Mouse (Mus musculus): Measurements from ENCODE around the gene Celf6. TPM values are rescaled to one million over a fixed set of nuclear protein-coding genes. Genes with fewer than 3 reads are reported as not detected.
A peak's percentile ranks its signal among the peaks of the same experiment; 100 is the strongest.

Celf6 gene
- total and polyA plus RNA-seq, 3 experiments: 0.13 TPM; not detected in 2

GRCm38 (mm10) chr9:59653371-59653770 is 75.7 kb downstream of the Celf6 start (continued):
- TF ChIP-seq POLR2A (IDR thresholded peaks at IDR 0.05; ENCODE audit: control insufficient read depth in 1 of 2, insufficient read depth in 1 of 2, low read depth in 1 of 2, low read length in 2 of 2, poor library complexity in 1 of 2) (peak in 1 of 2 experiments; percentile 61; a peak in 2 of 4 replicates), TAL1 (IDR thresholded peaks at IDR 0.05; ENCODE audit: low read length) (peak; percentile 47), EP300 (IDR thresholded peaks at IDR 0.05; ENCODE audit: low read depth in 1 of 2, low read length in 2 of 2) (peak; percentile 81 to 92), RAD21 (IDR thresholded peaks at IDR 0.05; ENCODE audit: low read depth, low read length) (no peak), RCOR1 (IDR thresholded peaks at IDR 0.05; ENCODE audit: low read depth, low read length) (peak; percentile 42; the same call in 1 of the 2 replicates), SIN3A (IDR thresholded peaks at IDR 0.05; ENCODE audit: low read length) (peak; percentile 73), JUND (IDR thresholded peaks at IDR 0.05; ENCODE audit: low read depth, low read length) (peak; percentile 77; the same call in 1 of the 2 replicates), NRF1 (IDR thresholded peaks at IDR 0.05; ENCODE audit: insufficient read depth, low read depth, low read length, poor library complexity, severe bottlenecking) (no peak), SMC3 (IDR thresholded peaks at IDR 0.05; ENCODE audit: low read depth, low read length) (no peak), ETS1 (IDR thresholded peaks at IDR 0.05; ENCODE audit: low read depth, low read length) (peak; percentile 86), NELFE (IDR thresholded peaks at IDR 0.05; ENCODE audit: low read depth, low read length) (no peak; the same call in 1 of the 2 replicates), MYB (IDR thresholded peaks at IDR 0.05; ENCODE audit: low read depth, low read length) (peak; percentile 64; the same call in 1 of the 2 replicates), GATA1 (IDR thresholded peaks at IDR 0.05; ENCODE audit: low read depth, low read length) (no peak; the same call in 1 of the 2 replicates), MAFK (IDR thresholded peaks at IDR 0.05; ENCODE audit: borderline replicate concordance, low read depth, low read length) (peak; percentile 71; the same call in 1 of the 2 replicates), CTCF (IDR thresholded peaks at IDR 0.05 in 2 of 3, conservative IDR thresholded peaks at IDR 0.05 in 1 of 3; ENCODE audit: control insufficient read depth in 1 of 3, insufficient read depth in 1 of 3, low read depth in 2 of 3, low read length in 3 of 3, poor library complexity in 1 of 3, severe bottlenecking in 1 of 3) (no peak), MXI1 (IDR thresholded peaks at IDR 0.05; ENCODE audit: low read depth, low read length) (0 out of 2 replicates have a peak, but pooled peaks have one; percentile 31), MEF2A (IDR thresholded peaks at IDR 0.05; ENCODE audit: extremely low read depth, insufficient replicate concordance, low read depth, low read length, poor library complexity, severe bottlenecking) (no peak), MYC (IDR thresholded peaks at IDR 0.05; ENCODE audit: low read depth, low read length) (no peak)

GRCm38 (mm10) chr9:59654450-59654983 is 76.8 kb downstream of the Celf6 start:
- no peaks in the 10 kb centered on the region for H3K9me3 ChIP-seq (replicated peaks; ENCODE audit: insufficient read depth, low read length)
- H3K27ac ChIP-seq (ENCODE audit: control insufficient read depth, low read depth, low read length): peak overlapping the region; percentile 41
- peak overlapping the region in 1 of 2 experiments; percentile 73; a peak in 2 of 4 replicates for H3K4me3 ChIP-seq (ENCODE audit: control insufficient read depth in 1 of 2, insufficient read depth in 1 of 2, low read depth in 2 of 2, low read length in 2 of 2)
- peaks cover 33% of the 10 kb centered on the region for H3K79me2 ChIP-seq (ENCODE audit: control insufficient read depth, insufficient read depth, low read length, poor library complexity)
- peaks cover 16 to 30% of the 10 kb centered on the region in 2 experiments for H3K4me1 ChIP-seq (ENCODE audit: control insufficient read depth in 1 of 2, insufficient read depth in 2 of 2, low read length in 2 of 2)
- H3K36me3 ChIP-seq (ENCODE audit: control insufficient read depth in 1 of 2, insufficient read depth in 2 of 2, low read length in 2 of 2): peaks cover 0 to 43% of the 10 kb centered on the region in 2 experiments; a peak in 3 of 4 replicates
- DNase-seq (ENCODE audit: low read depth, low spot score): peak; percentile 62
- no peaks in the 10 kb centered on the region for H3K27me3 ChIP-seq (ENCODE audit: control insufficient read depth in 1 of 2, insufficient read depth in 2 of 2, low read length in 2 of 2)
- no peak overlapping the region for H3K9ac ChIP-seq (ENCODE audit: control insufficient read depth, low read depth, low read length, poor library complexity, severe bottlenecking)
- TF ChIP-seq EP300 (IDR thresholded peaks at IDR 0.05; ENCODE audit: low read depth in 1 of 2, low read length in 2 of 2) (peak; percentile 56 to 57; a peak in 2 of 4 replicates), TBP (IDR thresholded peaks at IDR 0.05; ENCODE audit: low read depth, low read length) (no peak), MXI1 (IDR thresholded peaks at IDR 0.05; ENCODE audit: low read depth, low read length) (0 out of 2 replicates have a peak, but pooled peaks have one; percentile 15), HCFC1 (IDR thresholded peaks at IDR 0.05; ENCODE audit: low read depth, low read length) (0 out of 2 replicates have a peak, but pooled peaks have one; percentile 20), MYC (IDR thresholded peaks at IDR 0.05; ENCODE audit: low read depth, low read length) (0 out of 2 replicates have a peak, but pooled peaks have one; percentile 37), ETS1 (IDR thresholded peaks at IDR 0.05; ENCODE audit: low read depth, low read length) (peak; percentile 35; the same call in 1 of the 2 replicates), SIN3A (IDR thresholded peaks at IDR 0.05; ENCODE audit: low read length) (peak; percentile 74), MAFK (IDR thresholded peaks at IDR 0.05; ENCODE audit: borderline replicate concordance, low read depth, low read length) (no peak), CHD2 (IDR thresholded peaks at IDR 0.05; ENCODE audit: low read length) (no peak), GATA1 (IDR thresholded peaks at IDR 0.05; ENCODE audit: low read depth, low read length) (0 out of 2 replicates have a peak, but pooled peaks have one; percentile 36), POLR2A (IDR thresholded peaks at IDR 0.05; ENCODE audit: control insufficient read depth in 1 of 2, insufficient read depth in 1 of 2, low read depth in 1 of 2, low read length in 2 of 2, poor library complexity in 1 of 2) (no peak), POLR2AphosphoS2 (IDR thresholded peaks at IDR 0.05; ENCODE audit: low read length) (no peak), TCF12 (IDR thresholded peaks at IDR 0.05; ENCODE audit: low read depth, low read length) (0 out of 2 replicates have a peak, but pooled peaks have one; percentile 28), E2F4 (IDR thresholded peaks at IDR 0.05; ENCODE audit: borderline replicate concordance, low read depth, low read length) (no peak), UBTF (IDR thresholded peaks at IDR 0.05; ENCODE audit: borderline replicate concordance, insufficient read depth, low read depth, low read length) (no peak), USF2 (IDR thresholded peaks at IDR 0.05; ENCODE audit: borderline replicate concordance in 1 of 2, insufficient read depth in 1 of 2, low read depth in 1 of 2, low read length in 2 of 2) (no peak), MYB (IDR thresholded peaks at IDR 0.05; ENCODE audit: low read depth, low read length) (peak; percentile 38; the same call in 1 of the 2 replicates), RCOR1 (IDR thresholded peaks at IDR 0.05; ENCODE audit: low read depth, low read length) (0 out of 2 replicates have a peak, but pooled peaks have one; percentile 8)

Measured in MEL (cell line).